Mouse (Mus musculus) embryonic facial prominence, embryonic 15.5 days (tissue): ENCODE data around the gene Nme3. TPM values are rescaled to one million over a fixed set of nuclear protein-coding genes. Genes with fewer than 3 reads are reported as not detected.
A peak's percentile ranks its signal among the peaks of the same experiment; 100 is the strongest.

Experiments used
- ATAC-seq: fragments of 200-750 bp; cut with Nextera tagmentation; 2 replicates; pipeline ENCODE4 v1.8.0; 2017; ENCODE audit warnings: low read depth, moderate TSS enrichment; ENCODE audit not compliant: insufficient number of reproducible peaks, low FRiP score, low TSS enrichment
- H3K27ac ChIP-seq: fragments of 300-500 bp; sonication (generic); replicated peaks from 2 replicates; pipeline ENCODE4 v1.5.1; 2015; ENCODE audit warnings: mild to moderate bottlenecking, inconsistent platforms
- H3K27me3 ChIP-seq: fragments of 300-500 bp; sonication (generic); 2 replicates; pipeline ENCODE4 v1.6.1; 2015; ENCODE audit warnings: inconsistent platforms
- H3K36me3 ChIP-seq: fragments of 300-500 bp; sonication (generic); 2 replicates; pipeline ENCODE4 v1.6.1; 2015; ENCODE audit warnings: mild to moderate bottlenecking, inconsistent platforms
- H3K4me1 ChIP-seq: fragments of 300-500 bp; sonication (generic); 2 replicates; pipeline ENCODE4 v1.6.1; 2015; ENCODE audit warnings: inconsistent platforms
- H3K4me2 ChIP-seq: fragments of 300-500 bp; sonication (generic); replicated peaks from 2 replicates; pipeline ENCODE4 v1.6.1; 2015; ENCODE audit warnings: mild to moderate bottlenecking, inconsistent platforms
- H3K4me3 ChIP-seq: fragments of 300-500 bp; sonication (generic); replicated peaks from 2 replicates; pipeline ENCODE4 v1.5.1; 2015; ENCODE audit warnings: mild to moderate bottlenecking, inconsistent platforms
- H3K9ac ChIP-seq: fragments of 300-500 bp; sonication (generic); 2 replicates; pipeline ENCODE4 v1.6.1; 2015; ENCODE audit warnings: inconsistent platforms
- H3K9me3 ChIP-seq: fragments of 300-500 bp; sonication (generic); replicated peaks from 2 replicates; pipeline ENCODE4 v1.6.1; 2016; ENCODE audit warnings: inconsistent platforms
- WGBS: fragments of 180-500 bp; shearing (Covaris S2); methylation state at CpG from one replicate; pipeline ENCODE4 v1.1.7; 2015; 5-methylcytosine and 5-hydroxymethylcytosine counted together
- polyA plus RNA-seq: library from polyadenylated mRNA; unstranded; fragments of >200 nt; fragmentation: Nextera tagmentation; extraction: Ambion mirVana; gene quantifications from 2 replicates; pipeline ENCODE4 v1.2.1, GENCODE M21; 2015

The Nme3 gene
- polyA plus RNA-seq, 1 experiment from 2014 or later = 52.0 TPM

GRCm38 (mm10) chr17:24881738-24882440 lies 14.4 kb upstream of the Nme3 start:
- Histone ChIP-seq H3K27me3 (no peaks in the 10 kb centered on the region), H3K27ac (no peak overlapping the region), H3K4me3 (no peak overlapping the region), H3K4me1 (peaks cover 20% of the 10 kb centered on the region), H3K36me3 (peaks cover 26% of the 10 kb centered on the region), H3K4me2 (no peak overlapping the region), H3K9me3 (no peaks in the 10 kb centered on the region), H3K9ac (no peak overlapping the region)
- ATAC-seq = no peak
- WGBS = 36% methylated on average over 7 of the region's 7 CpGs

GRCm38 (mm10) chr17:24884391-24884790 lies 11.9 kb upstream of the Nme3 start:
- no peak overlapping the region for H3K4me2 ChIP-seq
- H3K36me3 ChIP-seq = peaks cover 37% of the 10 kb centered on the region
- H3K9me3 ChIP-seq = no peaks in the 10 kb centered on the region
- no peak overlapping the region for H3K9ac ChIP-seq
- no peak for ATAC-seq
- H3K27me3 ChIP-seq = no peaks in the 10 kb centered on the region
- peaks cover 32% of the 10 kb centered on the region for H3K4me1 ChIP-seq
- 83% methylated on average over 6 of the region's 6 CpGs for WGBS
- H3K27ac ChIP-seq = no peak overlapping the region
- H3K4me3 ChIP-seq = no peak overlapping the region

- 26% methylated on average over 22 of the region's 22 CpGs for WGBS
- H3K27ac ChIP-seq = no peak overlapping the region
- peak overlapping the region; percentile 59 for H3K9ac ChIP-seq
- peaks cover 32% of the 10 kb centered on the region for H3K4me1 ChIP-seq
- H3K4me3 ChIP-seq = peak overlapping the region; percentile 97
- H3K4me2 ChIP-seq = peak overlapping the region; percentile 94
- H3K9me3 ChIP-seq = no peaks in the 10 kb centered on the region
- ATAC-seq = no peak
- H3K36me3 ChIP-seq = peaks cover 46% of the 10 kb centered on the region
- no peaks in the 10 kb centered on the region for H3K27me3 ChIP-seq
Measured at GRCm38 (mm10) chr17:24885356-24886133, 10.8 kb upstream of the Nme3 start.

GRCm38 (mm10) chr17:24886134-24886931 lies 10.0 kb upstream of the Nme3 start, which contains the start of the genes Nubp2 and Spsb3:
Nubp2 (minus strand) TSS chr17:24886349.
Spsb3 (plus strand) TSS chr17:24886643.
- H3K36me3 ChIP-seq = peaks cover 54% of the 10 kb centered on the region
- peak; percentile 94 for ATAC-seq
- peak within 1 kb of the TSS; percentile 97 for H3K4me3 ChIP-seq
- WGBS = under 1% methylated on average over 69 of the region's 69 CpGs
- H3K27ac ChIP-seq = peak within 1 kb of the TSS; percentile 82
- H3K9me3 ChIP-seq = no peaks in the 10 kb centered on the region
- no peaks in the 10 kb centered on the region for H3K27me3 ChIP-seq
- H3K4me2 ChIP-seq = peak within 1 kb of the TSS; percentile 94
- H3K4me1 ChIP-seq = peaks cover 32% of the 10 kb centered on the region
- peak within 1 kb of the TSS; percentile 85 for H3K9ac ChIP-seq

GRCm38 (mm10) chr17:24886932-24887271 lies 9.4 kb upstream of the Nme3 start:
- 1% methylated on average over 18 of the region's 18 CpGs for WGBS
- peak overlapping the region; percentile 85 for H3K9ac ChIP-seq
- peaks cover 58% of the 10 kb centered on the region for H3K36me3 ChIP-seq
- no peaks in the 10 kb centered on the region for H3K9me3 ChIP-seq
- peak; percentile 12; the same call in 1 of the 2 replicates for ATAC-seq
- H3K4me3 ChIP-seq = peak overlapping the region; percentile 97
- peak overlapping the region; percentile 84 for H3K4me2 ChIP-seq
- H3K4me1 ChIP-seq = peaks cover 32% of the 10 kb centered on the region
- H3K27ac ChIP-seq = peak overlapping the region; percentile 82
- no peaks in the 10 kb centered on the region for H3K27me3 ChIP-seq

- Histone ChIP-seq H3K27me3 (no peaks in the 10 kb centered on the region), H3K4me1 (peaks cover 32% of the 10 kb centered on the region)
Measured at GRCm38 (mm10) chr17:24887291-24888080, 8.8 kb upstream of the Nme3 start.

GRCm38 (mm10) chr17:24888862-24889261 lies 7.4 kb upstream of the Nme3 start:
- Histone ChIP-seq H3K4me1 (peaks cover 39% of the 10 kb centered on the region), H3K9me3 (no peaks in the 10 kb centered on the region), H3K9ac (no peak overlapping the region), H3K4me2 (no peak overlapping the region), H3K4me3 (0 out of 2 replicates have a peak overlapping the region, but pooled peaks have one; percentile 2), H3K36me3 (peaks cover 61% of the 10 kb centered on the region), H3K27me3 (no peaks in the 10 kb centered on the region), H3K27ac (no peak overlapping the region)
- no peak for ATAC-seq
- 81% methylated on average over 3 of the region's 3 CpGs for WGBS

More at GRCm38 (mm10) chr17:24887291-24888080, 8.8 kb upstream of the Nme3 start:
- H3K27ac ChIP-seq = no peak overlapping the region
- H3K9ac ChIP-seq = peak overlapping the region; percentile 85
- 57% methylated on average over 18 of the region's 18 CpGs for WGBS
- H3K36me3 ChIP-seq = peaks cover 61% of the 10 kb centered on the region
- H3K4me2 ChIP-seq = peak overlapping the region; percentile 84
- ATAC-seq = no peak
- peak overlapping the region; percentile 97 for H3K4me3 ChIP-seq
- no peaks in the 10 kb centered on the region for H3K9me3 ChIP-seq

- no peak overlapping the region for H3K27ac ChIP-seq
- no peak overlapping the region for H3K9ac ChIP-seq
- peaks cover 52% of the 10 kb centered on the region for H3K36me3 ChIP-seq
- H3K9me3 ChIP-seq = no peaks in the 10 kb centered on the region
- no peak overlapping the region for H3K4me2 ChIP-seq
- no peaks in the 10 kb centered on the region for H3K27me3 ChIP-seq
- H3K4me1 ChIP-seq = peaks cover 39% of the 10 kb centered on the region
- no peak for ATAC-seq
- WGBS = 86% methylated on average over 19 of the region's 19 CpGs
- no peak overlapping the region for H3K4me3 ChIP-seq
Measured at GRCm38 (mm10) chr17:24890151-24891092, 5.9 kb upstream of the Nme3 start.

GRCm38 (mm10) chr17:24891321-24891720 lies 5.0 kb upstream of the Nme3 start:
- ATAC-seq = no peak
- H3K36me3 ChIP-seq = peaks cover 52% of the 10 kb centered on the region
- no peak overlapping the region for H3K4me2 ChIP-seq
- no peaks in the 10 kb centered on the region for H3K27me3 ChIP-seq
- no peak overlapping the region for H3K4me3 ChIP-seq
- H3K27ac ChIP-seq = no peak overlapping the region
- WGBS = 81% methylated on average over 13 of the region's 13 CpGs
- H3K9me3 ChIP-seq = no peaks in the 10 kb centered on the region
- no peak overlapping the region for H3K9ac ChIP-seq
- peaks cover 41% of the 10 kb centered on the region for H3K4me1 ChIP-seq

- Histone ChIP-seq H3K36me3 (peaks cover 57% of the 10 kb centered on the region), H3K9me3 (no peaks in the 10 kb centered on the region), H3K4me2 (no peak overlapping the region), H3K27me3 (no peaks in the 10 kb centered on the region), H3K27ac (no peak overlapping the region), H3K4me3 (no peak overlapping the region), H3K4me1 (peaks cover 49% of the 10 kb centered on the region), H3K9ac (no peak overlapping the region)
- 92% methylated on average over 12 of the region's 12 CpGs for WGBS
- ATAC-seq = no peak
Measured at GRCm38 (mm10) chr17:24892785-24893184, 3.5 kb upstream of the Nme3 start.
